Mouse (Mus musculus) kidney, adult 9 months (tissue): ENCODE measurements at regions not wholly inside any gene's neighbourhood (a gene's known extent, or its start where the extent isn't known, plus 50 kb on each side); places are given as distances from the start of the nearest gene placed in this dataset.
"Not testable (repeated sequence)": the region's sequence is repeated elsewhere in the genome, so short reads cannot be mapped to it uniquely, and the experiment has no call there.

ENCODE experiments used
- DNase-seq: peaks from one replicate; pipeline ENCODE4 v3.0.0; 2022

DNA sequence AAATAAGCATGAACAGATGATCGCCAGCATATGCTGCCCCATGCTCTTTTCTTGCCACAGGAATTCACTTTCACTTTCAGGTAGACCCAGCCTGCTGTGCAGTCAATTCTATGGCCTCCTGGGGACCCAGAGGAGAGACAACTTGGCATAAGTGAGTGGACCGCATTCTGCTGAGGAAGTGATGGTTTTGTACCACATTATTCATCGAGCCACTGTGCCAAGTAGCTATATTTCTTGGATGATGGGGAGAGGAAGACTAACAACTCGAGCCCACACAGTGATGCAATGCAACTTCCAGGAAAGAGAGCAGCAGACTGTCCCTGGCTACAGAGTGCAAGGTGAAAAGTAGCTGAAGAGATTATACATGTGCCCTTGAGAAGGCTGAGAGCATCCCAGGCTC, 515.8 kb upstream of the Kif18a start:
- DNase-seq: no peak

- DNase-seq: peak; percentile 77
Observed at GRCm38 (mm10) chr2:108766461-108766860, 514.1 kb upstream of the Kif18a start.

DNA sequence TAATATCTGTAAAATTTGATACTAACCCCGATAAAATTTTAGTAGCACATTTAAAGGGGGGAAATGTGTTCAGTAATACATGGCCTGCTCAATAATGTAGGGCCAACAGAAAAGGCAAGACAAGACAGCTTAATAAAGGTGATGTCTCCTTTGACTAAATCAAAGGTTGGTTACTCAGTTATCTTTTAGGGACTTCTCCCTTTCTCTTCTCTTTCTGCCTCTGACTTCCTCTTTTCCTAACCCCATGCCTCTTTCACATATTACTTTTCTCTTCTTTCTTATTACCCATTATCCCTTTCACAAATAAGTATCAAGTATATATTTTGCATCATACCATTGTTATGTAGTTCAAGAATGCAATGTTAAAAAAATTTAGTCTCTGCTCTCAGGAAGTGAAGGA, 510.2 kb upstream of the Kif18a start:
- no peak for DNase-seq

- DNase-seq: peak; percentile 12
Observed at GRCm38 (mm10) chr2:108783457-108783856, 497.1 kb upstream of the Kif18a start.

GRCm38 (mm10) chr2:108785161-108785957, 495.2 kb upstream of the Kif18a start:
- no peak for DNase-seq

- DNase-seq: no peak
Observed at GRCm38 (mm10) chr2:108789166-108789565, 491.4 kb upstream of the Kif18a start.

DNA sequence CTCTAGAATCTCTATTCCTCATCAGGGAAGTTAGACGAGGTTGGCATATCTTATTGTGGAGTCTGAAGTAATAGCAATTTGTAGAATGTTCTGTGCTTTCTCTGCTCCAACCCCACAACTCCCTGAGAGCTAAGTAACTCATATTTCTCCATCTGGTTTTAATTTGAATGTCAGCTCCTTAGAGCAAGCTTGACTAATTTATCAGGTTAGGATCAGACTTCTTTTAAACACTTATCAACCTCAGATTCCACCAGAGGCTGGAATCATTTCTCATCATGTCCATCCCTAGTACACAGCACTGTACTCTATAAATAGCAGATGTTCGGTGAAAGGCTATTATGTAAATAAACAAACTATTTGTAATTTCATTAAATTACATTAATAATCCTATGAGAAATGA, 485.4 kb upstream of the Kif18a start:
- no peak for DNase-seq

DNA sequence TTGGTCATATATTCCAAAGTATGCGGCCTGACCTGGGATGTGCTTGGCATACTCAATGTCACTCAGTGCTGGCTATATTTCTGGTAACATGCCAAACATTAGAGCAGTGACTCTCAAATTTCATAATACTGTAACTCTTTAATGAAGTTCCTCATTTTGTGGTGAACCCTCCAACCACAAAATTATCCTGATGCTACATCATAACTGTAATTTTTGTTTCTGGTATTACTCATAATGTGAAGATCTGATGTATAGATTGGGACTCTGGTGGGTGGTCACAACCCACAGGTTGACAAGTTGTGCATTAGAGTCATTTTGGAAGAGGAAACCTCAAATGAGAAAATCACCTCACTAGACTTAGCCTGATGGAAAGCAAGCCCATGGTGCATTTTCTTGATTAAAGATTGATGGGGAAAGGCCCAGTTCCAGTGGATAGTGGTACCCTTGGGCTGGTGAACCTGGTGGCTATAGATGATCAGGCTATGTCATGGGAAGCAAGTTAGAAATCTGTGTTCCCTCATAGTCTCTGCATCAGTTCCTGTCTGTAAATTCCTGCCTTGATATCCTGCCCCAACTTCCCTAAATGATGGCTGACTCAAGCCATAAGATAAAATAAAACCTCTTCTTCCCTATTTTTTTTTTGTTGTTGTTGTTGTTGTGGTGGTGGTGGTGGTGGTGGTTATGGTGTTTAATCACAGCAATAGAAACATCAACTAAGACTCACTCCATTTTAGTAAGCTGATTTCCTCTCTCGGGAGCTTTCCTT, 483.5 kb upstream of the Kif18a start:
- DNase-seq: no peak

- no peak for DNase-seq
Observed at GRCm38 (mm10) chr2:108812367-108812766, 468.2 kb upstream of the Kif18a start.

- no peak for DNase-seq
Observed at GRCm38 (mm10) chr2:108813040-108813566, 467.4 kb upstream of the Kif18a start.

GRCm38 (mm10) chr2:108816579-108816978, 464.0 kb upstream of the Kif18a start:
- no peak for DNase-seq

GRCm38 (mm10) chr2:108824025-108824424, 456.5 kb upstream of the Kif18a start:
- no peak for DNase-seq

DNA sequence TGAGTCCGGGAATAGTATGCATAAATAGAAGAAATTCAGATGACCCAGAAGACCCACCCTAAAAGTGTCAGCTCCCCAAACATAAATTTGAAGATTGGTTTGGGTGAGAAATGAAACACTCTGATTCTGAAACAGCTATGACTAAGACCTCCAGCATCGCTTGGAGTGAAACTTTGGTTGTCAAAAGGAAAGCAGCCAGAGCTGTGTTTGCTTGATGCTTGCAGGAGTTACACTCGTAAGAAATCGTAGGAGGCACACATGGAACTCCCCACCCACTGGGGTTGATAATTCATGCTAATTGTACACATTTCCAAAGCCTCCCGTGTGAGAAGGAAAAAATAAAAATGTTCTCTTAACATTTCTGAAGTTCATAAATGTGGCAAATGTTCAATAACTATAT, 454.6 kb upstream of the Kif18a start:
- DNase-seq: no peak

DNA sequence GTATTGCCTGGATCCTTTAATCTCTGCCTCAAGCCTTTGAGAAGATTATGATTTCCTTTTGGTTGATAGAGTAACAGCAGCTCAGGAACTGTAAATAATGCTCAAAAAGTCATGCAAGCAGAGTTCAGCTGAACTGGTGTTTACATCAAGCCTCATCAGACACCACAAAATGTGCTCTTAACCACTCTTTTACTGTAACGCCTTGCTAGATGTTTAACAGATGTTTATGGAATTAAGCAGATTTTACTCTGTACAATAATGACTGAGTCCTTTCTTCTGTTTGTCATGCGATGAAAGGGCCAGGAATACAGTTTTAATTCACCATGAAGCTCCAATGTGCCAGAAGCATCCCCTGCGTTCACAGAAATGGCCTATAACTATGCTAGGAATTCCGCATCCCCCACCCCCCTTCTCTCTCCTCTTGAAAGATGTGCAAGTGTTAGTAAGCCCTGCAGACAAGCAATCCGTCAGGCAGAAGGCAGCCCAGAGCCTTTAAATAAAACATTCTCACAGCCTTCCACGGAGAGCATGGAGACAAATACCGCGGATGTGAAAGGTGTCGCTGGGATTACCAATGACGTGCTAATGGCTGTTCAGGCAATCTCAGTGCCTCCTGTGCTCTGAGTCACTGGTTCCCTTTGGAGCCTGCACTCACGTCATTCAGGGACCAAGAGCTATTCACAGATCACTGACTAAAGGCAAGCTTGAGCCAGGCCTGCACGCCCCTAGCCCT, 453.3 kb upstream of the Kif18a start:
- DNase-seq: peak; percentile 39

DNA sequence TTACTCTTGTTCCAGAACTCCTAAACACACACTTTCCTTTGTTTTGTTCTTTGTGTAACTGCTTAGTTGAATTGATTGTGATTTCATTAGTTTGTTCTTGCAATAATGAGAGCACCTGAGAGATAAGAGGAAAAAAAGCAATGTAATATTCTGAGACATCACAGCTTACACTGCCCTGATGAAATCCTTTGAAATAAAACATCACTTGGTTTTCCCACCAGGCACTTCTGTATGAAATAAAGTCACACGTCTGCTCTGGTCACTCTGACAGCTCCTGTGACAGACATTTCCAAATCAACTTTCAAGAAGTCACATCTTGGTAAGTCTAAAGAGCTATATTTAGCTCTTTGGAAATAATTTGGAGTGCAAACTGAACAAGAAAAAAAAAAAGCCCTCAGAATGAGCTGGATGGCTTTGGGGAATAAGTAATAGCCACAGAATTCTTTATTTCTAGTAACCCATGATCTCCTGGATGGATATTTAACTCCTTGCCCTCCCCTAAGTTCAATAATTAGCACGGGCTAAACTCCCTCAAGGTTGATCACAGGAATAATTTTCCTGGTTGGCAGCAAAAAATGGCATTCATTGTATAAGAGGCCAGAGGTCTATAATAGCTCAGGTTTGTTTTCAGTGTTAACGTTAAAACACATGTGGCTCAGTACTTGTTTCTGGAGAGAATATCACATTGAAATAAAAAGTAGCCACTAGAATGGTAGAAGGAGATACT, 452.4 kb upstream of the Kif18a start:
- peak; percentile 67 for DNase-seq

GRCm38 (mm10) chr2:108843855-108844254, 436.7 kb upstream of the Kif18a start:
- DNase-seq: not testable (repeated sequence)

- DNase-seq: no peak
Observed at GRCm38 (mm10) chr2:108848051-108848450, 432.5 kb upstream of the Kif18a start.

- DNase-seq: no peak
Observed at GRCm38 (mm10) chr2:108854399-108854798, 426.1 kb upstream of the Kif18a start.

GRCm38 (mm10) chr2:108877141-108877540, 403.4 kb upstream of the Kif18a start:
- DNase-seq: peak; percentile 42

DNA sequence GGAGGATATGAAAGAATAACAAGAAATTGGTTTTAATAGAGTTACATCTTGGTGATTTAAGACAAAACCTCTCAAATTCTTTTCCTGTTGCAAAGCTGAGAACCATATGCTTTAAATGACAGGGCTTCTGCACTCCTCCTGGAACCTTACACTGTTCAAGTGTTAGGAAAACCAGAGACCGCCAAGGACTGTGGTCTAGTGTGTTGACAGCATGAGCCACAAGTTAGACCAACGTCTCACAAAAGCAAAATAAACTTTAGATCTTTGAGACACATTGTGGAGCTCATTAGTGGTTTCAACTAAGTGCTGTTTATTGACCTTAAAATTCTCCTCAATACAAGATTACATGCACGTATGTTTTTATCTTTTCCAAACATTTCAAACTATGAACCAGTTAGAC, 402.9 kb upstream of the Kif18a start:
- no peak for DNase-seq

- no peak for DNase-seq
Observed at GRCm38 (mm10) chr2:108904121-108904733, 376.3 kb upstream of the Kif18a start.

- no peak for DNase-seq
Observed at GRCm38 (mm10) chr2:108913555-108913954, 367.0 kb upstream of the Kif18a start.
